Mouse (Mus musculus) kidney, adult 2 months (tissue): ENCODE measurements around the gene Galns. TPM values are rescaled to one million over a fixed set of nuclear protein-coding genes. Genes with fewer than 3 reads are reported as not detected.

ENCODE experiments used
- DNase-seq: peaks from one replicate; pipeline ENCODE4 v3.0.0; 2021
- H3K27ac ChIP-seq: fragments of 200-500 bp; 2 replicates; pipeline ENCODE4 v1.5.1; 2012; ENCODE audit warnings: low read depth, low read length, control low read depth, inconsistent platforms; ENCODE audit not compliant: insufficient read depth
- H3K27me3 ChIP-seq: fragments of 200-500 bp; replicated peaks from 2 replicates; pipeline ENCODE4 v1.6.1; 2012; ENCODE audit warnings: mild to moderate bottlenecking, moderate library complexity, low read length, inconsistent platforms; ENCODE audit not compliant: control insufficient read depth, insufficient read depth
- H3K36me3 ChIP-seq: fragments of 200-500 bp; 2 replicates; pipeline ENCODE4 v1.6.1; 2012; ENCODE audit warnings: mild to moderate bottlenecking, moderate library complexity, low read length, inconsistent platforms; ENCODE audit not compliant: control insufficient read depth, insufficient read depth
- H3K4me1 ChIP-seq: fragments of 200-500 bp; 2 replicates; pipeline ENCODE4 v1.6.1; 2011; ENCODE audit warnings: low read length; ENCODE audit not compliant: control insufficient read depth, insufficient read depth
- H3K4me3 ChIP-seq: fragments of 200-500 bp; 2 replicates; pipeline ENCODE4 v1.5.1; 2011; ENCODE audit warnings: mild to moderate bottlenecking, low read depth, low read length, control low read depth; ENCODE audit not compliant: insufficient read depth
- CTCF ChIP-seq: fragments of 200-500 bp; conservative IDR thresholded peaks from 2 replicates; pipeline ENCODE4 v1.5.1; 2011; ENCODE audit warnings: low read depth, mild to moderate bottlenecking, control low read depth, low read length, moderate library complexity, mixed read lengths; ENCODE audit not compliant: insufficient read depth, insufficient read length
- POLR2A ChIP-seq: fragments of 200-500 bp; IDR thresholded peaks from one replicate; pipeline ENCODE4 v1.6.1; 2011; ENCODE audit warnings: low read depth, low read length, control low read depth
- WGBS: fragments of 180-500 bp; shearing (Covaris S2); methylation state at CpG from one replicate; pipeline ENCODE4 v1.1.7; 2018; 5-methylcytosine and 5-hydroxymethylcytosine counted together
- polyA plus RNA-seq: library from polyadenylated mRNA; depleted of rRNA; stranded (reverse); fragments of >200 nt; gene quantifications from 2 replicates; pipeline ENCODE4 v1.2.3, GENCODE M21; 2012; rRNA removed

The Galns gene
- 36.2 and 44.5 TPM in 2 replicates for polyA plus RNA-seq

- Histone ChIP-seq H3K4me1 (peaks cover 19% of the 10 kb centered on the region), H3K36me3 (no peaks in the 10 kb centered on the region), H3K27me3 (no peaks in the 10 kb centered on the region), H3K4me3 (peak within 1 kb of the TSS; percentile 77), H3K27ac (peak within 1 kb of the TSS; percentile 66)
- WGBS, result under 1% methylated on average over 57 of the region's 57 CpGs
- TF ChIP-seq CTCF (peak; percentile 35; the same call in 1 of the 2 replicates), POLR2A (peak; percentile 43)
- DNase-seq, result peak; percentile 98
Observed at GRCm38 (mm10) chr8:122611295-122612133, at the start of gene Galns, which contains the start of gene Trappc2l. Galns (minus strand) TSS chr8:122611463. Trappc2l (plus strand) TSS chr8:122611640.

GRCm38 (mm10) chr8:122660022-122660421 lies 48.8 kb upstream of the Galns start:
- TF ChIP-seq CTCF (peak; percentile 66), POLR2A (no peak)
- Histone ChIP-seq H3K36me3 (no peaks in the 10 kb centered on the region), H3K27ac (no peak overlapping the region), H3K27me3 (no peaks in the 10 kb centered on the region), H3K4me3 (no peak overlapping the region), H3K4me1 (peaks cover 20% of the 10 kb centered on the region; the same call in 1 of the 2 replicates)
- 81% methylated on average over 2 of the region's 2 CpGs for WGBS
- DNase-seq, result peak; percentile 35

- Histone ChIP-seq H3K36me3 (no peaks in the 10 kb centered on the region), H3K27me3 (no peaks in the 10 kb centered on the region), H3K4me3 (no peak overlapping the region), H3K4me1 (peaks cover 15% of the 10 kb centered on the region; the same call in 1 of the 2 replicates), H3K27ac (no peak overlapping the region)
- WGBS, result 57% methylated on average over 9 of the region's 9 CpGs
- TF ChIP-seq CTCF (no peak), POLR2A (no peak)
- no peak for DNase-seq
Observed at GRCm38 (mm10) chr8:122658807-122659160, 47.5 kb upstream of the Galns start.

- Histone ChIP-seq H3K27me3 (no peaks in the 10 kb centered on the region), H3K4me3 (no peak overlapping the region), H3K4me1 (peaks cover 10% of the 10 kb centered on the region; the same call in 1 of the 2 replicates), H3K27ac (no peak overlapping the region), H3K36me3 (no peaks in the 10 kb centered on the region)
- TF ChIP-seq POLR2A, result no peak
- no peak for TF ChIP-seq CTCF
- 64% methylated on average over 10 of the region's 10 CpGs for WGBS
- no peak for DNase-seq
Observed at GRCm38 (mm10) chr8:122658149-122658806, 47.0 kb upstream of the Galns start.

GRCm38 (mm10) chr8:122656056-122656999 lies 45.1 kb upstream of the Galns start:
- H3K4me1 ChIP-seq, result 0 out of 2 replicates have a peak, but pooled peaks cover 8% of the 10 kb centered on the region
- peak; percentile 54 for DNase-seq

GRCm38 (mm10) chr8:122654768-122655167 lies 43.5 kb upstream of the Galns start:
- TF ChIP-seq POLR2A (no peak), CTCF (no peak)
- Histone ChIP-seq H3K27ac (peak overlapping the region; percentile 43; the same call in 1 of the 2 replicates), H3K27me3 (no peaks in the 10 kb centered on the region), H3K4me3 (no peak overlapping the region), H3K36me3 (no peaks in the 10 kb centered on the region), H3K4me1 (0 out of 2 replicates have a peak, but pooled peaks cover 8% of the 10 kb centered on the region)
- WGBS, result 51% methylated on average over 7 of the region's 7 CpGs
- peak; percentile 90 for DNase-seq

More at GRCm38 (mm10) chr8:122656056-122656999, 45.1 kb upstream of the Galns start:
- Histone ChIP-seq H3K27ac (peak overlapping the region; percentile 52; the same call in 1 of the 2 replicates), H3K4me3 (no peak overlapping the region), H3K36me3 (no peaks in the 10 kb centered on the region), H3K27me3 (no peaks in the 10 kb centered on the region)
- no peak for TF ChIP-seq CTCF
- TF ChIP-seq POLR2A, result no peak
- WGBS, result 67% methylated on average over 13 of the region's 13 CpGs
